Mouse (Mus musculus): Measurements from ENCODE around the gene Col4a4.

GRCm38 (mm10) chr1:82571758-82572157 lies 14.9 kb downstream of the Col4a4 start:
- peak; percentile 45; the same call in 1 of the 2 replicates for TF ChIP-seq CTCF (IDR thresholded peaks at IDR 0.05; ENCODE audit: low read depth)
- TF ChIP-seq EP300 (IDR thresholded peaks at IDR 0.05; ENCODE audit: low read depth) = no peak

All from liver, embryonic 14.5 days (tissue).